Mouse (Mus musculus): ENCODE results near the gene Fam117a. TPM values are rescaled to one million over a fixed set of nuclear protein-coding genes. Genes with fewer than 3 reads are reported as not detected.

Fam117a gene
- polyA plus RNA-seq, 1 experiment = 15.6 TPM

DNA sequence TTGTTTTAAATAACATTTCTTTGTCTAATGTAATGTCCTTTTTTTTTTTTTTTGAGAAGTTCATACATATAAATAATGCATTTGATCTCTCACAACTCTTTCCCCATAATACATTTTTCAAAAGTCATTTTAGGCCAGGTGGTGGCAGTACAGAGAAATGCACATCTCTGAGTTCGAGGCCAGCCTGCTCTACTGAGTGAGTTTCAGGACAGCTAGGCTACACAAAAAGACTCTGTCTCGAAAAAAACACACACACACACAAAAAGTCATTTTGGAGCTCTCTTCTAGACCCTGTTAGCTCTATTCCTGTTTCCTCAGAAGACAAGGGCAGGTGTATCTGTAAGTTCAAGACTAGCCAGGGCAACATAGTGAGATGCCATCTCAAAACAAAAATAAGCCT lies 15.9 kb downstream of the Fam117a start:
- Histone ChIP-seq H3K4me1 (ENCODE audit: control insufficient read depth, insufficient read depth, insufficient read length, low read length) (peaks cover 23% of the 10 kb centered on the region), H3K27me3 (ENCODE audit: control insufficient read depth, insufficient read depth, low read length) (no peaks in the 10 kb centered on the region), H3K4me3 (ENCODE audit: low read depth, low read length) (no peak overlapping the region), H3K36me3 (ENCODE audit: control insufficient read depth, insufficient read depth, low read length) (peaks cover 1% of the 10 kb centered on the region; the same call in 1 of the 2 replicates), H3K27ac (ENCODE audit: insufficient read depth, low read depth, low read length) (no peak overlapping the region)
- TF ChIP-seq POLR2A (IDR thresholded peaks at IDR 0.05; ENCODE audit: low read depth, low read length) (no peak), CTCF (IDR thresholded peaks at IDR 0.05; ENCODE audit: extremely low read depth, insufficient read length, insufficient replicate concordance, low read depth, low read length) (no peak)
- WGBS = 72% methylated on average over 2 of the region's 2 CpGs

DNA sequence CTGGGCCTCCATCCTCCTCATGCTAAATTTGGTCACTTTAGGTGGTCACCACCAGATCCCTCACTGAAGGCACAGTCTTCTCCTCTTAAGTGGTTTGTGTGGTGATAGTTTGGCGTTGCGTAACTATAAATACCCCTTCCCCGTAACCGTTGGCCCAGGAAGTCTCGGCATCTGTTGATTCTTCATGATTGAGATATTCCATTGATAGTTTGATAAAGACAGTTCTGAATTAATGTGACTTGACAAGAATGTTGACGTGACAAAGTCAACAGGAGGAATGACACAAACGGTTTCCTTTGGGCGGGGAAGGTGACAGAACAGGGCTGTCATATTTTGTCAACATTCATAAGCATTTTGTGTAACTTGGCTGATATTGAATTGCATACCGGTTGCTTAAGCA lies 16.4 kb downstream of the Fam117a start:
- Histone ChIP-seq H3K4me1 (ENCODE audit: control insufficient read depth, insufficient read depth, insufficient read length, low read length) (peaks cover 24% of the 10 kb centered on the region), H3K27me3 (ENCODE audit: control insufficient read depth, insufficient read depth, low read length) (no peaks in the 10 kb centered on the region), H3K4me3 (ENCODE audit: low read depth, low read length) (no peak overlapping the region), H3K27ac (ENCODE audit: insufficient read depth, low read depth, low read length) (no peak overlapping the region), H3K36me3 (ENCODE audit: control insufficient read depth, insufficient read depth, low read length) (peaks cover 1% of the 10 kb centered on the region; the same call in 1 of the 2 replicates)
- no peak for TF ChIP-seq CTCF (IDR thresholded peaks at IDR 0.05; ENCODE audit: extremely low read depth, insufficient read length, insufficient replicate concordance, low read depth, low read length)
- WGBS = 78% methylated on average over 9 of the region's 9 CpGs

DNA sequence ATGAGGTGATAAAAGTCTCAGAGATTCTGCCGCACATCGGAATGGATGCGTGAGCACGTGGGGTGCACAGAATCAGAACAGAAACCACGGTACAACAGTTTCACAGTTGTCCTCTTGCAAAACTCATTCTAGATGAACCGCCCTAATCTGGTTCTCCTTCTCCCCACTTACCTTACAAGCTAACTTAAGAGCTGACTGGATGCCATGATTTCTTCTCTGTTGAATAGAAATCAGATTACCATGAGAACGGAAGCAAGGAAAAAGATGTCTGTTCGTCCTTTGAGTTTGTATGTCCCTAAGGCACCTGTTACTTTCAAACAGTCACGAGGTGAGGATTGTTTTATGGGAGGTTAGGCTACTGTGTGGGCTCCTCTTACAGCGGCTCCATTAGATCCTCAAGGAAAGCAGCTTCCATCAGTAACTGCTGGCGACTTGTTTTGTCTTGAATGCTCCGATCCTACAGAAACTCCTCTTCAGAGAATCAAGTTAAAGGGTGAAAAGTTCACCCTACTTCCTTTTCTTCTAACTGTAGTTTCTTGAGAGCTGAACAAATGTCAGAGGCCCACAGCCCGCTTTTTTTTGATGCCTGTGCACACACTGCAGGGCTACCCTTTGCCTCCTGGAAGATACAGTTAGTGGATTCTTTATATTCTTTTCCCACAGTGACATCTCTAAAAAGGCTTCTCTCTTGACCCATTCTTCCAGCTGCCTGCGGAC lies 17.6 kb downstream of the Fam117a start:
- Histone ChIP-seq H3K27ac (ENCODE audit: insufficient read depth, low read depth, low read length) (peak overlapping the region; percentile 73), H3K4me3 (ENCODE audit: low read depth, low read length) (no peak overlapping the region), H3K27me3 (ENCODE audit: control insufficient read depth, insufficient read depth, low read length) (no peaks in the 10 kb centered on the region), H3K36me3 (ENCODE audit: control insufficient read depth, insufficient read depth, low read length) (no peaks in the 10 kb centered on the region), H3K4me1 (ENCODE audit: control insufficient read depth, insufficient read depth, insufficient read length, low read length) (peaks cover 25% of the 10 kb centered on the region)
- TF ChIP-seq POLR2A (IDR thresholded peaks at IDR 0.05; ENCODE audit: low read depth, low read length) (no peak), CTCF (IDR thresholded peaks at IDR 0.05; ENCODE audit: extremely low read depth, insufficient read length, insufficient replicate concordance, low read depth, low read length) (no peak)
- 78% methylated on average over 14 of the region's 14 CpGs for WGBS

DNA sequence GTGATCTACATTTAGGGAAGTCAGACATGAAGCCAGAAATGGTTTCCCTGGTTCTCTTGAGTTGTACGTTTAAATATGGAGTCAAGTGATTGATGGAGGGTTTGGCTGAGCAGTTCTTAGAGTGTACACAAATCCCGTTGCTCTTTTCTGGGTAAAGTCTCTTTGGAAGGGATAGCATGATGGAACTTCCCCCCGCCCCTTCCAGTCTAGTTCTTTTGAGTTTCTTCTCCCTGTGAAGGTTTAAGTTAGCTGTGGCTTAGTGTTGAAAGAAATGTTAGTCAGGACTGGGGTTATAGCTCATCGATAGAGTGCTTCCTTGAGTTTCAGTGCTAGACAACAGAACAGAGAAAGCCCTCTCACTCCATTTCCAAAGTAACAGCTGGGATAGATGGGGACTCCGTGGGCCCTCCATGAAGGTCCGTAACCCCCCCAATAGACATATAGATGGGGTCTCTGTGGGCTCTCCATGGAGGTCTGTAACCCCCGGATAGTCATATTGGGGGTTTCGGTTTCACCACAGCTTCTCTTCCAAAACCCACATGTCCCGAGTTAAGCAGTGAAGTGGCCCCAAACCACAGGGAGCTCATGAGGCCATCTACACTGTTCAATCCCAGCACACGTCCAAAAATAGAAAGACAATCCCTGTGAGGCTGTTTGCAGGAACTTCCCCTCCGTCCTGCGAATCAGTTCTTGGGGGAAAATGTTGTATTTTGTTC lies 18.3 kb downstream of the Fam117a start:
- Histone ChIP-seq H3K4me1 (ENCODE audit: control insufficient read depth, insufficient read depth, insufficient read length, low read length) (peaks cover 25% of the 10 kb centered on the region), H3K36me3 (ENCODE audit: control insufficient read depth, insufficient read depth, low read length) (no peaks in the 10 kb centered on the region), H3K4me3 (ENCODE audit: low read depth, low read length) (peak overlapping the region; percentile 2; the same call in 1 of the 2 replicates), H3K27ac (ENCODE audit: insufficient read depth, low read depth, low read length) (peak overlapping the region; percentile 73), H3K27me3 (ENCODE audit: control insufficient read depth, insufficient read depth, low read length) (no peaks in the 10 kb centered on the region)
- TF ChIP-seq POLR2A (IDR thresholded peaks at IDR 0.05; ENCODE audit: low read depth, low read length) (no peak), CTCF (IDR thresholded peaks at IDR 0.05; ENCODE audit: extremely low read depth, insufficient read length, insufficient replicate concordance, low read depth, low read length) (no peak)
- 78% methylated on average over 12 of the region's 12 CpGs for WGBS

DNA sequence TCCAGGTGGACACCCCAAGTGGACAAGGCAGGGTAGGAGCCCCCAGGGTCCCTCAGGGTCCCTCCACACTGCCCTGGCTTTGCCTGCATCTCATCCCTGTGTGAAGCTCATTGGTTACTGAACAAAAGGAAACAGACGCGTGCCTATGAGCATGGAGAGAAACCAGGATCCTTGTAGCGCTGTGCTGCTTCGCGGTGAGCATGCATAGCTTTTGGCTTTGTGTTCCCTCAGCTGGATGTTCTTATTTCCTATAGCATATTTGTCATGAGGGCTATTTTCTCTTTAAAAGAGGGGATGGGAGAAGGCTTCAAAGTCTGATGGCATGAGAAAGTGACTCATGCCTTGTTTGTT lies 18.8 kb downstream of the Fam117a start:
- peak overlapping the region; percentile 2; the same call in 1 of the 2 replicates for H3K4me3 ChIP-seq (ENCODE audit: low read depth, low read length)
- H3K27me3 ChIP-seq (ENCODE audit: control insufficient read depth, insufficient read depth, low read length) = no peaks in the 10 kb centered on the region
- peaks cover 21% of the 10 kb centered on the region for H3K4me1 ChIP-seq (ENCODE audit: control insufficient read depth, insufficient read depth, insufficient read length, low read length)
- TF ChIP-seq CTCF (IDR thresholded peaks at IDR 0.05; ENCODE audit: extremely low read depth, insufficient read length, insufficient replicate concordance, low read depth, low read length) (no peak), POLR2A (IDR thresholded peaks at IDR 0.05; ENCODE audit: low read depth, low read length) (no peak)
- WGBS = 79% methylated on average over 5 of the region's 5 CpGs
- H3K27ac ChIP-seq (ENCODE audit: insufficient read depth, low read depth, low read length) = peak overlapping the region; percentile 73
- H3K36me3 ChIP-seq (ENCODE audit: control insufficient read depth, insufficient read depth, low read length) = no peaks in the 10 kb centered on the region

DNA sequence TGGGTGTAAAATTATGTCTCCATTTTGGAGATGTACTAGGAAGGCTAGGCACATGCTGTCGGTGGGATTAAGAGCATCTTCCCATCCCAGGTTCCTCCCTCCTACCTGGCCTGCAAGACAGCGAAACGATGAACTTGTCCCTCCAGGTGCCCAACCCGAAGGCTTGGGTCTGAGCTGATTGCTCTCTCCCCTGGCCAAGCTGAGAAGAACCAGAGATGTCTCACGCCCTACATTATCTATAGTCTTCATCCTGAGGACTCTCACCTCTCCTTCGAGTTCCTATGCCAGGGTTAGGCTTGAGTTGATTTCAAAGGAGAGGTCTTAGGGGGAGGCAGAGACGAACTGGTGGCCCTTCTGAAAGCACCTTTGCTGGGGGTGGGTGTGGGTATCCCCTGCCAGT lies 19.2 kb downstream of the Fam117a start:
- H3K27ac ChIP-seq (ENCODE audit: insufficient read depth, low read depth, low read length) = peak overlapping the region; percentile 73
- no peaks in the 10 kb centered on the region for H3K27me3 ChIP-seq (ENCODE audit: control insufficient read depth, insufficient read depth, low read length)
- WGBS = 73% methylated on average over 7 of the region's 7 CpGs
- no peak for TF ChIP-seq POLR2A (IDR thresholded peaks at IDR 0.05; ENCODE audit: low read depth, low read length)
- TF ChIP-seq CTCF (IDR thresholded peaks at IDR 0.05; ENCODE audit: extremely low read depth, insufficient read length, insufficient replicate concordance, low read depth, low read length) = no peak
- H3K4me1 ChIP-seq (ENCODE audit: control insufficient read depth, insufficient read depth, insufficient read length, low read length) = peaks cover 17% of the 10 kb centered on the region
- H3K4me3 ChIP-seq (ENCODE audit: low read depth, low read length) = no peak overlapping the region
- H3K36me3 ChIP-seq (ENCODE audit: control insufficient read depth, insufficient read depth, low read length) = no peaks in the 10 kb centered on the region

DNA sequence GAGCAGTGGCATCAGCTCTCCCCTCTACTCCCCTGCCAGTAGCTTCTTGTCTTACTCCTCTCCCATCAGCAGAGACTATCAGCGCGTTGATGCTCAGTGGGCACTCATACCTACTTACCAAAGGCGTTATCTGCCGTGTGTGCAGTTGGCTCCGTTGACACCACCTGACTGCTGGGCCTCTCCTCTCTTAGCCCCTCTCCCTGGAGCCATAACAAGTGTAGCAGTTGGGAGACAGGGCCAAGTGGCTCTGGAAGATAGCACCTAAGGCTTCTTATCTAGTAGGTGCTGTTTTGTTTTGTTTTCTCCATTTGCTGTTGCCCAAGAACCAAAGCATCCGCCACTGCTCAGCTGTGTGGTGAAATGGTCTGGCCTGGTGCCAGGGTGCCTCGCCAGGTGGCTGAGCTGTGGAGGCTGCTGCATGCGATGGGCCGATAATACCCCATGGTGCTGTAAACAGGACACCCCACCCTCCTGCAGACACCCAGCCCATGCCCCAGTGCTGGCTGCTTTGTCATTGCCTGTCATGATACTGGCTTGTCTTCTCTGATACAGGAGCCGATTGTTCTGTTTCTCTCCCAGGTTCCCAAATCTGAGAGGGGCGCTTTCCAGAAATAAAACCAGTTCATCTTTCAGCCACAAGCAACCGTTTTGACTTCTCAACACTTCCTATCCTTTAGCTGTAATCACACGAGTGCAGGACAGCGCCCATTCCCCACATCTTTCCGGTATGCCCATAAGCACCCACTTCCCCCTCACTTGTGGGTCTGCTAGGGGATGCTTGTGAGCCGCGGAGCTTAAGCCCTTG lies 19.9 kb downstream of the Fam117a start:
- peaks cover 17% of the 10 kb centered on the region for H3K4me1 ChIP-seq (ENCODE audit: control insufficient read depth, insufficient read depth, insufficient read length, low read length)
- no peaks in the 10 kb centered on the region for H3K36me3 ChIP-seq (ENCODE audit: control insufficient read depth, insufficient read depth, low read length)
- H3K4me3 ChIP-seq (ENCODE audit: low read depth, low read length) = no peak overlapping the region
- WGBS = 25% methylated on average over 17 of the region's 17 CpGs
- no peaks in the 10 kb centered on the region for H3K27me3 ChIP-seq (ENCODE audit: control insufficient read depth, insufficient read depth, low read length)
- TF ChIP-seq CTCF (IDR thresholded peaks at IDR 0.05; ENCODE audit: extremely low read depth, insufficient read length, insufficient replicate concordance, low read depth, low read length) (no peak), POLR2A (IDR thresholded peaks at IDR 0.05; ENCODE audit: low read depth, low read length) (no peak)
- peak overlapping the region; percentile 73 for H3K27ac ChIP-seq (ENCODE audit: insufficient read depth, low read depth, low read length)

Measured in small intestine, adult 2 months (tissue).